Mouse (Mus musculus): Measurements from ENCODE around the gene Dnah3.
A peak's percentile ranks its signal among the peaks of the same experiment; 100 is the strongest.

Dnah3 gene

DNA sequence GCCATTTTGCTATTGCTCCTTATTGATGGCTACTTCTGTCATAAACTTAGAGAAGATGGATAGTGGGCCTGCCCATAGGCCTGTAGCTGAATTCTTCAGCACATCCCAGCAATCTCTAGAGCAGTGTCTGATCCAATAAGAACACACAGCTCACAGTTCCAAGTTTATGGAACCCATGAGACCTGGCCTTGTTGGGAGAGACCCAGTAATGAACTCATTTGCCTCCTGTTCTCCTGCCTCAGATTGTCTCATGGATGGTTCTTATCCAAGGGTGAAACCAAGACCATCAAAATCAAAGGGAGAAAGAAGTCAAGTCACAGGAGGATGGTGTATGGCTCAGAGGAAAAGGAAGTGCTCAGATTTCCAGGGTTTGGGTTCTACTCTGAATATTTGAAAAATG, 44.6 kb downstream of the Dnah3 start:
- DNase-seq: no peak

DNA sequence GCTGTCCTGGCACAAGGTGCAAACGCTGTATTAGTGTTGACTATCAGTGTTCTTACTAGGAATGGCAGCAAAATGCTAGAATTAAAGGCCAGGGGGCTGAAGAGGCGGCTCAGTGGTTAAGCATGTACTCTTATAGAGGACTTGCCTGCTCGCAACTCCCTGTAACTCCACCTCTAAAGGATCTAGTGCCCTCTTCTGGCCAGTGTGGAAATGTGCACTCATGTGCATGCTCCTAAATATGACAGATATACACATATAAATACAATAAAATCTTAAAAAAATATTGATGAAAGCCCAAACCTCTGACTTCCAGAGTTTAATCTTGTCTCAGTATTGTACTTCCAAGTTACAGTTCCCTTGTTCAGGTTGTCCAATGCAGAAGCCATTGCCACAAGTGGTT, 51.1 kb downstream of the Dnah3 start:
- DNase-seq: no peak

DNA sequence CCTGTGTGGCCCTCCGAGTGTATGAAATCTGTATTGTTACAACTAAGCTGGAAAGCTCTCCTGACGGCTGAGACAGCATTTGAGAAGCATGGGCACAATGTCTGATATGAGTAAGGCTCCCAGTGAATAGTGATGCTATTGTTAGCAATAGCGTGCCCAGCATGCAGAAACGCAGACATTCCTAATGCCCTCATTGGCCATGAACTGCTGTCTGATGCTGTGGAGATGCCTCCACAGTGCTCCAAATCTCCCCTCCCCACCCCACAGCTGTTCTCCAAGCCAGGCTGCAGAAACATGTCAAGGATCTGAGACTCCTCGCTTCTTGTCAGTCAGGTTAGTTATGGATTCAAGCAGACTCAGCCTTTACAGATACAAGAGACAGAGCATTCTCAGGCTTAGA, 58.7 kb downstream of the Dnah3 start:
- no peak for DNase-seq

DNA sequence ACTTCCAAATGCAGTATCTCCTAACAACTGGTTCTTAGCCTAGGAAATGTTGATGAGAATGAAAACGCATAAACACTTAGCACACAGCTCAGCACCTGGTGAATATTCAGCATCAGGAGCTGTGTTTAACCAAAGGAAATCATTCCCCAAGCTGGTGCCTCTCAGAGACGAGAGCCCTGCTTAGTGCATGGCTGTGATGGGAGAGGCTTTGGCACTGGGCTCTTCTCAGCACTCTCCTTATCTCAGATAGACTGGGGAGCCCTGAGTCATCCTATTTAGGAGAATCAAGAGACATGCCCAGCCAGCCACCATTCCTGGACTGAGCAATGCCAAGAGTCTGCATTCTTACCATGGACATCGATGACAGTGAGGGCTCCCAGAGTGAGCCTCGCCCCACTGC, 60.1 kb downstream of the Dnah3 start:
- peak; percentile 11 for DNase-seq

DNA sequence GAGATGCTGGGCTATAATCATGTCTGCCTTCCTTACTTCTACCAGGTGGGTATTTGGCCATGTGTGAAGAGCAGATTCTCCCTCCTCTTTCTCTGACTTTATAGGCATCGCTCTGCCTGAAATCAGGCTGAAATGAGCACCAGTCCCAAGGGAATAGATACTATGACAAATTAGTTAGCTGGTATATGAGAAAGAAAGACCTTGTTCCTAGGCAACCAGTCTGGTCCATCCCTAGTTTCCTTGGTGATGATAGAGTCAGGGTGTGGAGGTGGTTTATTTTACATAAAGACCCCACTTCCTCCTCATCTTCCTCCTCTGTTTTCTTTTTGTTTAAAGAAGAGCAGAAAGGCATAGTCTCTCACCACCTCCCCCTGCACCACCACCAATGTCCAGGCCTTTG, 60.5 kb downstream of the Dnah3 start:
- no peak for DNase-seq

DNA sequence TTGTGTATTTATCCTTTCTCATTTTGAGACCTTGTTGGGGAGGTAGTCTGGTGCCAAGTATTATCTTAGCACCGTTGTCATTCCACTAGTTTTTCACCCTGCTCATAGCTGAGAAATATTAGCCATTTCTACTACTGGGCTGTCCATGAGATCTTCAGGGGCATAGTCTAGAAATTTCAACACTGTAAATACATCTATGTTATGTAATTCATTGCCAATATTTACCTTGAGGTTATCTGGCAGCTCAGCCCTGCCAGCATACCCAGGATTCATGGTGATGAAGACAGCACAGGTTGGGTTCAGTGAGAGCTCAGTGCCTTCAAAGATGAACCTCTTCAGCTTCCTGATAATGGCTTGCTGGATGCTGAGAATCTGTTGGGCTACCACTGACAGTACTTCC, 66.4 kb downstream of the Dnah3 start:
- no peak for DNase-seq

DNA sequence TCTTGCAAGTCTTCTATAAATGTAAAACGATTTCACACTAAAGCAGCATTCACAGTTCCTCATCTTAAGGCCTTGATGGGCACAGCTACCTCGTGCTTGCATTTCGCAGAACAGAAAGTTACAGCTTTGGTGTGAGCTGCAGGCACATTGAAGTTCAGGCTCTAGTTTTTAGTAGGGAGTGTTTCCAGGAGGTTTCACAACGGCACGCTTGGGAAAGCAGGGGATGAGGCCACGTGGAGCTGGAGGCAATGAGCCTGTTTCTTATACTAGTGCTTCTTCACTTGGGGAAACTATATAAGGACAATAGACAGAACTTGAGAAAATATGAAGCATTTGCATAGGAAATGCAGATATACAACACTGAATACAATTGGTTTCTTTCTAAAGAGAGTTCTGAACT, 98.0 kb downstream of the Dnah3 start:
- DNase-seq: no peak

DNA sequence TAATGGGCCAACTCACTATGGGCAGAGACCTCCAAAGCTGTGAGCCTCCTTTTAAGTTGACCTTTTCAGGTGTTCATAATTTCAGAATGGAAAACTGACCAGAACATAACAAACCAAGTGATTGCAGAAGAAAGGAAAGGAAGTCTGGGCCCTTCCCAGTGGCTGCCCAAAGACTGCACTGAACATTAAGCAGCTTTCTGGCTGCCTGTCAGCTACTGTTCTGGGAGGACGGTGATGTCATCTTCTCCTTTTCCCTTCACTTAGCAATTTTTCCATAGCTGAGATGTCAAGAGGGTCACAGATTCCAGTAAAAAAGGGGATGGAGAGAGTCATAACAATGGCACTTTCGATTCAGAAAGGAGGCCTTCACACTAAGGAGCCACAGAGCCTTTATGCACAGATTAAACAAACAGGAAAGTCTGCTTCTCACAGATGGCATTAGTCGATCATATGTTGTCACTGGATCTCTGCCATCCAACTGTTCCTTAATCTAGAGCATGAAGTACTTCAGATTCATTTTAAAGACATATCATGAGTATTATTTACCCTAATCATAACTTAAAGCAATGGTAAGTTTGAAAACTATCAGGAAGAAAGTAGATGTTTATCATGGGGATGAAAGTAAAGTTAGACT, 109.7 kb downstream of the Dnah3 start:
- DNase-seq: no peak

DNA sequence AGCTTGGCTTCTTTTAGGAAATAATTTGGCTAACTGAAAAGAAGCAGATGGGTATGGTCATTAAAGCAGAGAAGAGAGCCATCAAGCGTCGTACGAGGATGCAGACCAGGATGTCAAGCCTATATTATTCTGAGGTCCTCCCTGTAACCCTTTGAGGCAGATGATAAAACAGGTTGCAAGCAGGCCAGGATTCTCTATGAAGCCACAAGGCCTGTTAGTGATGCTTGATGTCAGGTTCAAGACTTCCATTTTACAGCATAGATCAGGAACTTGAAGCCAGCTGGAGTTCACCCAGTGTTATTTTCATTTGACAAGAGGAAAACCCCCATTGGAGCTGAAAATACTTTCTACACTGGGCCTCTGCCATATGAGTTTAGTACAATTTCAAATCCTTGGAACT, 114.9 kb downstream of the Dnah3 start:
- no peak for DNase-seq

DNA sequence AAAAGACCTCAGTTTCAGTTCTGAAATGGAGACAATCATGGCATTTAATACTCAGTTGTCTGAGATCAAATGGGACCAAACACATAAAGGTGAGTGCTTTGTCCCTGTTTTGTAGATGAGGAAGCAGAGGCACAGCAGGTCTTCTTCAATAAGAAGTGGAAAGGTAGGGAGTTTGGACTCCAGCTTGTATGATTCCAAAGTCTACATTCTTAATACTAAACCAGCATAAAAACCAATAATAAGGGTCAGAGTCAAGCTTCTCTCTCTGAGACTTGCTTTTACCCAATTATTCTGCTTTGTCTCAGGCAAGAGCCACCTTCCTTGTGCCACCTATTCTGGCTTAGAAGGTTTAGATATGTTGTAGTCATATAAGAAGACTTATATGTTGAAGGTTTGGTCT, 116.5 kb downstream of the Dnah3 start:
- no peak for DNase-seq

DNA sequence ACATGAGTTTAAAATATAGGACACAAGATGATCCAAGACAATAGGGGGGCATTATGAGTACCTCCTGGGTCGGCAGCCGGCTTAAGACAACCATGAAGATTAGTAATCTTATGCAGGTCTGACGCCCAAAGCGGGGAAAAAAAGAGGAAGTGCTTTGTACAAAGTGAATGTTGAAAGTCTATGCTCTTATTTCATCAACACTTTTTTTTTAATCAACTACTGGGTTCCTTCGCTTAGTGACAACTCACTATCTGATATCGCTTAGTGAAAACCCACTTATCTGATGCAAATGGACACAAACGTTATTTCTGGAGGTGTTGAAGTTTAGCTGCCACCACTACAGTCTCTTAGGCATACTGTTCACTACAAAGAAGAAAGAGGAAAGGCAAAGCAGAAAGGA, 117.5 kb downstream of the Dnah3 start:
- DNase-seq: no peak

DNA sequence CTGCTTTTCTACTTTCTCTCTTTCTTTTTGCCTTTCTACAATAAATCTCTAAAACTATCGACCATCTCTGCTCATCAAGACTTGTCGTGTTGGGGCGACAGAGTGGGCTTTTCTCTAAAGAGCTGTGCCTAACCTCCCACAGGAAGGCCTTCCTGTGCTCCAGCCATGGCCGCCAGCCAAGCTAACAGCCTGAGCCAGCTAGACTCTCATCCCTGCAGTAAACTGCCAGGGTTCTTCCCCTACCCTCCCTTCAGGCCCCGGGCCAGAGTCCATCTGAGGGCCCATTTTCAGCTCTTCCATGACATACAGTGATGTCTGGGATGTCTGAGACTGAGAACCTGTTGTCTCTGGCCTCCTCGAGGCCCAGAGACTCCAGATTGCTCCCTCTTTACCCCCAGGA, 118.8 kb downstream of the Dnah3 start:
- DNase-seq: no peak

DNA sequence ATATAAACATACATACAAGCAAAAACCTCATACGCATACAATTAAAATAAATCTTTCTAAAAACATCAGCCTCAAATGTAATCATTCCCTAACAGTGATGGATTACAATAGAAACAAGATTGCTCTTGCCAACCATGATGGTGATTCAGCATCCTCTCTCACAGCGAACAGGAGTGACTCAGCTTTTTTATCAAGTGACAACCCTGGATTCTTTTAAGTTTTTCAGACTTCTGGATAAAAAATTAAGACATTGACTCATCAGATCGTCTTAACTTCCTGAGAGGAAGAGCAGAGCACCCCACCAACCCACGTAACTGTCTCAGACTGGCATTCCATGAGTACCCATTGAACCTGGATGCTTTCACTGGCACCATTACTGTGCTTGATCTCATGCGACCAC, 120.9 kb downstream of the Dnah3 start:
- DNase-seq: no peak

DNA sequence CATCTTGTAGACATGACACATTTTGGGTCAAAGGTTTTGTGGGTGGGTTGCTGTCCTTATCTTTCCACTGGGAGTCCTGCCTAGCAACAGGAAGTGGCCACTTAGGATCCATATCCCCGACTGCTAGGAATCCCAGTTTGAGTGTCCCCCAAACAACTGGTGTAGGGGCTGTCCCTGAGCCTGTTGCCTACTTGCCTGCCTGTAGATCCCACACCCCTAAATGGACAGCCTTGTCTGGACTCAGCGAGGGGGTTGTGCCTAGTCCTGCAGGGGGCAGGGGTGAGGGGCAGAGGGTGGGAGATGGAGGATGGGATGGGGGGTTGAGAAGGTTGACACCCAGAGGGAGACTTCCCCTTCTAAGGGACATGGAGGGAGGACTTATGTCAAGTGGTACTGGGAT, 125.8 kb downstream of the Dnah3 start:
- no peak for DNase-seq

DNA sequence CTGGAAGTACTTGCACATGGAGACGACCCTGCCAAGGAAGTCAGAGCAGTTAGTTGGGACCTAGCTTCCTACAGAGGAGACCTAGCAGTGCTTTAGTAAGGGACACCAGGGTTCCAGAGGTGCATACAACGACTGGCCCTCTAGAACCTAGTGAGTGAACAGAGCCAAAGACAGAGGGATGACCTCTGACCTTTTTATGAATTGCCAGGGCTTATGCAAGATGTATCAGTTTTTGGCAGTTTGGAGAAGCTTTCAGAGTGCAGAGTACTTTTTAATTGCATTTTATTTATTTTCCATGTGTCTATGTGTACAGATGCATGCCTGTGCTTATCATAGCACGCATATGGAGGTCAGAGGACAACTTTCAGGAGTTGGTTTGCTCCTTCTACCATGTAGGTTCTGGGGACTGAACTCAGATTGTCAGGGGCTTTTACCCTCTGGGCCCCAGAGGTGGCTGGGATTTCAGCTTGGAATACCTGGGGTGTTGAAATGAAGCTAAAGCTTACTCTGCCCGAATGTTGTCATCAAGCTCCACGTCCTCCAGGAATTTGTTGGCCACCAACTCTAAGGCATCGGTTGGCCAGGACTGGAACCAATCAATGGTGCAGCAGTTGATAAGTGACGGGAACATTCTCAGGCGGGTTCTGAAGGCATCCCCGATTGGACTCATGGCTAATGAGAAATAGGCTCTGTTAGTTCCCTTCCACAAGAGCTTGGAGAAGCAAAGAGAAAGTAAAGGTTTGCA, 129.3 kb downstream of the Dnah3 start:
- DNase-seq: no peak

DNA sequence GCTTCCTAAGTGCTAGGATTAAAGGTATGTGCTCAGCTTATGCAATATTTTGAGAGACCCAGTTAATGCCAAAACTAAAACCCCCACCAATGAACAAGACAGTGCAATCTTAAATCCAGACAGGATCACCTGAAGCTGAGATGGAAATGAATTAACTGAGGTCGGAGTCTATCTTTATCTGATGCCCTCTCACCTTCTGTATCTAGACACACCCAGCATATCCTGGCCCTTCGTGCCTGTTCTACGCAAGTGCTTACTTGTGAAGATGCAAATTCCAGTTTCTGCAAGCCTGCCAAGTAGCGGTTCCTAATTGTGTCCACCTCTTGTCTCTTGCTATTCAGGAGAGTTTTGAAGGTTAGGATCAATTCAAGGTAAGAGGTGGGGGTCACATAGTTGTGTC, 129.9 kb downstream of the Dnah3 start:
- no peak for DNase-seq

DNA sequence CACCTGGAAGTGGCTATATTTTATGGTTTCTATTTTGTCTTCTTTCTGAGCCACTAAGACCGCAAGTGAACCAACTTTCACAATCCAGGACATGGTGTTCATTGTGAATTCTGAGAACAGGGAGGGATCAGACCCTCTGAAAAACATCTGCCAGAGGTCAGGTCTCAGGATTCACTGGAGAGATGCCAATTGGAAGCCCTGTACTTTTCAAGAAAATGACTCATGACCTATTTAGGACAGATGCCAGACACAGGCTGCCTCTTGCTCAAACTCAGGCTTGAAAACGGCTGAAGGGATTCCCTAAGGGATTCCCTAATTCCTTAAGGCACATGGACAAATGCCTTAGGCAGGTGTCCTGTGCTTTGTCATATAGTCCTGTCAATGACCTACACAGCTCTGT, 134.0 kb downstream of the Dnah3 start:
- no peak for DNase-seq

DNA sequence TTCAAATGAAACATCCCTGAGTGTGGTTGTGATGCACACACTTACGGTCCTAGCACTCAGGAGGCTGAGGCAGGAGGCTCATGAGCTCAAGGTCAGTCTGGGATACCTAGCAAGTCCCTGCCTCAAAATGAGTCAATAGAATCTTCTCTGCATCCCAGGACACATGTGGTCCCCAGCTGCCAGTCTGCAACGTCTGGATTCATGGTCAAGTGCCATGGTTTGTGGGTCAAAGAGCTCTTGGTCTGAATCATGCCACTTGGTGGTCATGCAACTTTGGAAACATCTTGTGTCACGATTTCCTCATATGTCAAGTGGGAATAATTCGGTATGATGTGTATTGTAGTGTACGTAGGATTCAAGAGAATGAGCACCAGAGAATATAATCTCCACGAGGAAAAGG, 134.5 kb downstream of the Dnah3 start:
- DNase-seq: no peak

DNA sequence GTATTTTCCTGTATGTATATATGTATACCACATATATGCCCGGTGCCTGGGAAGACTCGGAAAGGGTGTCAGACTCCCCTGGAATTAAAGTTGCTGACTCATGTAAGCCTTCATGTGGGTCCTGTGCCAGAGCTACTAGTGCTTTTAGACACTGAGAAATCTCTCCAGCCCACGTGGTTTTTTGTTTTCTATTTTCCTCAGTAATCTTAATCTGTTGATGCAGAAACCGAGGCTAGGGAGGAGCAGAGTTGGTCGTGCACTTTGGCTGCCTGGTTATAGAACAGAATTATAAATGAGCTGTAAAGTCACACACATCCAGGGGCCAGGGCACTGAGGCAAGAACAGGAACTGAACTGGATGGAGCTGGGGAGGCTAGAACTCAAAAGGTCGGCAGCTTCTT, 135.1 kb downstream of the Dnah3 start:
- DNase-seq: no peak

DNA sequence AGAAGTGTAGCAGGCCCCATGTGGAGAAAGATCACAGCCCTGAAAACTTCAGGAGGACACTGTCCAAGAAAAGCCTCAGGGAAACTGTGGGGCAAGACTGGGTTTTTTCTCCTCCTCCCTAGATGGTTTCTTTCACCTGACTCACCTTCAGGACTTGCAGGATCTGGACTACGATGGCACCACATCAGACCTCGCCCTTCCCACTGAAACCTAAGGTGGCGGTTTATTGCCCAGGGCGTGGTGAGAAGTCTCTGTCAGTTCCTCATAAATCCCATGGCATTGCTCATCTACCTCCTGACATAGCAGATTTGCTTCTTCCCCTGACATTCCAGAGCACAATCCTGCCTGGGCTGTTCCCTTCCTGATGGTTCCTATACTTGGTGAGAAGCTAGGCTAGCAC, 135.6 kb downstream of the Dnah3 start:
- DNase-seq: no peak

DNA sequence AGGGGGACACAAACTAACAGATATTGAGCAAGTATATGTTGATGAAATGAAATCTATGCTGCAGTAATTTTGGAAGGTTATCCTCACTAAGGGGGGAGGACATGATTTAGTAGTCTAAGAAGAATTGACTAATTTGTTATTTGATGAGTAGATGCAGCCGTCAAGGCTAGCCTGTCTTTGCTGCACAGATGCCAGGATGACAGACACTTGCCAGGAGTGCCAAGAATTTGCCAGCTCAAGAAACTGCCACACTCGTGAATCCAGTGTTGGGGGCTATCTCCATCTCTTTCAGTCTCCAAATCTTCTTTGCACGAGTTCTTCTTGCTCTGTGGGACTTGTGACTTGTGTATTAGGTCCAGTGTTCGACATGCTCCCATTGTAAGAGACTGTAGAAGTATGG, 136.0 kb downstream of the Dnah3 start:
- no peak for DNase-seq

DNA sequence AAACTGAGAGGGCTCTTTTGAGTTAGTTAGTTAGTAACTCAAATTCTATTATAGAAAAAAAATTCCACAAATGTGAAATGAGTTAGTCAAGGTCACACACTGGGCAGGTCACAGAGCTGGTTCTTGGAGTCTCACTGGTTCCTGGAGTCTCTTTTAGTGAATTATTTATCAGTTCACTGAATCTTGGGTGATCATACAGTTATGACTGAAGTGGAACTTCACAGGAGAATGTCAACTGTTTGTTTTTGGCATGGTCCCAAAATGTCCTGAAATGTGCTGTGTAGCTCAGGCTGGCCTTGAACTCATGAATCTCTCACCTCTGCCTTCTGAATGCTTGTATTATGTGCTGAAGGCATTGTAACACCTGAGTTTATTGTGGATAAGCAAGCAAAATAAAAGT, 137.7 kb downstream of the Dnah3 start:
- DNase-seq: no peak

DNA sequence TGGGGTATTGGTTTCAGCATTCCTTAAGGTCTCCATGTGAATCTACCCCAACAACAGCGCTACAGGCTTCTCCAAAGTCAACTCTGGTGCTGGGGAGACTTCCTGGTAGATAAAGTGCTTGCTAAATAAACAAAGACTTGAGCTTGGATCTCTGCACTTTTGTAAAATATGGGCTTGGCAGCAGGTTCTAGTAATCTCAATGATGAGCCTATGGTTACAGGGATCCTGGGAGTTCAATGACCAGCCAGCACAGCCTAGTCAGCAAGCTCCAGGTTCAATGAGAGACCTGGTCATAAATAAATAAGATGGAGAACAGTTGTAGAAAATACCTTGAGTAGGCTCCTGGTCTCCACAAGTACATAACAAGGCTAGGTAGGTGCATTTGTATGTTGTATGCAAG, 141.0 kb downstream of the Dnah3 start:
- DNase-seq: no peak

DNA sequence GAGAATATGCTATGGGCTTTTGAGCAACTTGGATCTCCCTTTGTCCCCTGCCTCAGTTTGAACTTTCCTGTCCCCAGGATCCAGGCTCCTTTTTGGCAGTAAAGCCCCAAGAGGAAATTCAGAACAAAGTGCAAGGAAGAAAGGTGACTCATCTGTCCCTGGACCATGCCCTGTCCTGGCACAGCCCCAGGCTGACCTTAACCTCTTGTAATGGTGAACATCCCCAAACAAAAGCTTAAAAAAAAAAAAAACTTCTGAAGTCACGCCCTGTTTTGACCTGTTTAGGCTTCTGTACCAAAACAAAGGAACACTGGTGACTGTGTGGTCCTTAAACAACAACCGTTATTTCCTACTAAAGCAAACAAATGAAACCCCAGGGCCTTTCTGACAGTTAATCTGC, 153.5 kb downstream of the Dnah3 start:
- no peak for DNase-seq

DNA sequence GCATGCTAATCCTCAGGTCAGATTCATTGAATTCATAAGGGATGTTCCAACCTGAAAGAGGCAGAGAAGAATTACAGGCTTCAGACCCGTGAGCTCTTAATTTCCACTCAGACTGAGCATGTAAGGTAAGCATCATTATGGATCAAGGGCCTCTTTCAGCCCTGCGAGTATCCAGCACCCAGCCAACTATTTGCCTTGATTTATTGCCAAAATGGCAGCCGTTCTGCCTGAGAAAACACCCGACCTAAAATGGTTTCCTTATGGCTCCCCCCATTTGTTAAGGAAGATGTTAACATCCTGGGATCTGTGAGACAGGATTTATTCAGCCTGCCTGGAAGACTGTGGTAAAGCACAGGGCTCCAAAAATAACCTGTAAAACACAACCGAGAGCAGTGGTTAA, 158.0 kb downstream of the Dnah3 start:
- DNase-seq: no peak

Data from right cerebral cortex, postnatal 25 days (tissue).